Mouse (Mus musculus) liver, embryonic 14.5 days (tissue): Measurements from ENCODE around the gene Mogat2.

Experiments used
- CTCF ChIP-seq: IDR thresholded peaks from 2 replicates; pipeline ENCODE4 v1.5.1; 2016; ENCODE audit warnings: antibody characterized with exemption, low read depth, control low read depth
- EP300 ChIP-seq: IDR thresholded peaks from 2 replicates; pipeline ENCODE4 v1.6.1; 2016; ENCODE audit warnings: antibody characterized with exemption, low read depth

DNA sequence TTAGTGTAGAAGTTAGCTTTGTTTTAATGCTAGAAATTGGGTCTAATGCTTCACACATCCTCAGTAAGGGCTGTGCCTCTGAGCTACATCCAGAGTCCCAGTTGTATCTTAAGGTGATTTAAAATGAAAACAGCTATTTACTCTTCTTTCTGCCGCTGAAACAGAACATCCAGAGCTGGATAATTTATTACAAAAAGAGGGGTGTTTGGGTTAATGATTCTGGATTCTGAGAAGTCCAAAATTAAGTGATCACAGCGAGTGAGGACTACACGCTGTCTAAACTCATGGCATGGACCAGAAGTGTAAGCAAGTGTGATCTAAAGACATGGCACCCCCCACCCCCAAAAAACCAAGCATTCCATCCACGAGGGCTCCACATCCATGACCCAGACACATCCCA, 44.5 kb downstream of the Mogat2 start:
- TF ChIP-seq CTCF (no peak), EP300 (no peak)
